Mouse (Mus musculus): ENCODE results near the gene Clpb. TPM values are rescaled to one million over a fixed set of nuclear protein-coding genes. Genes with fewer than 3 reads are reported as not detected.

Clpb gene
- polyA plus RNA-seq, 1 experiment from 2014 or later: 56.2 TPM

- Histone ChIP-seq H3K4me1 (peaks cover 63% of the 10 kb centered on the region), H3K36me3 (replicated peaks) (no peaks in the 10 kb centered on the region), H3K27me3 (replicated peaks; ENCODE audit: low read depth, poor library complexity, severe bottlenecking) (no peaks in the 10 kb centered on the region), H3K4me3 (no peak overlapping the region), H3K9me3 (no peaks in the 10 kb centered on the region), H3K27ac (replicated peaks) (no peak overlapping the region)
- WGBS: 77% methylated on average over 3 of the region's 3 CpGs
- no peak for DNase-seq (ENCODE audit: low spot score)
Observed at GRCm38 (mm10) chr7:101680961-101681360, 17.5 kb downstream of the Clpb start.

- DNase-seq (ENCODE audit: low spot score): no peak
- Histone ChIP-seq H3K4me1 (peaks cover 57% of the 10 kb centered on the region), H3K27me3 (replicated peaks; ENCODE audit: low read depth, poor library complexity, severe bottlenecking) (no peaks in the 10 kb centered on the region), H3K27ac (replicated peaks) (peak overlapping the region; percentile 30; the same call in 1 of the 2 replicates), H3K4me3 (no peak overlapping the region), H3K36me3 (replicated peaks) (no peaks in the 10 kb centered on the region), H3K9me3 (no peaks in the 10 kb centered on the region)
- 25% methylated on average over 6 of the region's 6 CpGs for WGBS
Observed at GRCm38 (mm10) chr7:101681565-101682071, 18.2 kb downstream of the Clpb start.

- DNase-seq (ENCODE audit: low spot score): no peak
- Histone ChIP-seq H3K27me3 (replicated peaks; ENCODE audit: low read depth, poor library complexity, severe bottlenecking) (no peaks in the 10 kb centered on the region), H3K4me3 (no peak overlapping the region), H3K36me3 (replicated peaks) (peaks cover 7% of the 10 kb centered on the region), H3K9me3 (no peaks in the 10 kb centered on the region), H3K27ac (replicated peaks) (no peak overlapping the region), H3K4me1 (peaks cover 44% of the 10 kb centered on the region)
- 38% methylated on average over 5 of the region's 5 CpGs for WGBS
Observed at GRCm38 (mm10) chr7:101682886-101683285, 19.5 kb downstream of the Clpb start.

GRCm38 (mm10) chr7:101683976-101684630, 20.7 kb downstream of the Clpb start:
- DNase-seq (ENCODE audit: low spot score): no peak
- Histone ChIP-seq H3K4me3 (no peak overlapping the region), H3K9me3 (no peaks in the 10 kb centered on the region), H3K36me3 (replicated peaks) (peaks cover 17% of the 10 kb centered on the region), H3K4me1 (peaks cover 44% of the 10 kb centered on the region), H3K27ac (replicated peaks) (no peak overlapping the region), H3K27me3 (replicated peaks; ENCODE audit: low read depth, poor library complexity, severe bottlenecking) (no peaks in the 10 kb centered on the region)
- 23% methylated on average over 9 of the region's 9 CpGs for WGBS

GRCm38 (mm10) chr7:101684671-101685070, 21.2 kb downstream of the Clpb start:
- H3K27me3 ChIP-seq (replicated peaks; ENCODE audit: low read depth, poor library complexity, severe bottlenecking): no peaks in the 10 kb centered on the region
- H3K4me1 ChIP-seq: peaks cover 40% of the 10 kb centered on the region
- H3K4me3 ChIP-seq: no peak overlapping the region
- H3K27ac ChIP-seq (replicated peaks): no peak overlapping the region
- H3K9me3 ChIP-seq: no peaks in the 10 kb centered on the region
- H3K36me3 ChIP-seq (replicated peaks): peaks cover 17% of the 10 kb centered on the region
- 37% methylated on average over 3 of the region's 3 CpGs for WGBS
- DNase-seq (ENCODE audit: low spot score): no peak

- H3K27ac ChIP-seq (replicated peaks): no peak overlapping the region
- DNase-seq (ENCODE audit: low spot score): no peak
- H3K27me3 ChIP-seq (replicated peaks; ENCODE audit: low read depth, poor library complexity, severe bottlenecking): no peaks in the 10 kb centered on the region
- 86% methylated on average over 2 of the region's 2 CpGs for WGBS
- peaks cover 20% of the 10 kb centered on the region for H3K36me3 ChIP-seq (replicated peaks)
- H3K9me3 ChIP-seq: no peaks in the 10 kb centered on the region
- peaks cover 26% of the 10 kb centered on the region for H3K4me1 ChIP-seq
- no peak overlapping the region for H3K4me3 ChIP-seq
Observed at GRCm38 (mm10) chr7:101687144-101687543, 23.7 kb downstream of the Clpb start.

GRCm38 (mm10) chr7:101690471-101690870, 27.0 kb downstream of the Clpb start:
- H3K27ac ChIP-seq (replicated peaks): no peak overlapping the region
- H3K4me3 ChIP-seq: no peak overlapping the region
- DNase-seq (ENCODE audit: low spot score): no peak
- WGBS: 69% methylated on average over 2 of the region's 2 CpGs
- H3K9me3 ChIP-seq: no peaks in the 10 kb centered on the region
- no peaks in the 10 kb centered on the region for H3K27me3 ChIP-seq (replicated peaks; ENCODE audit: low read depth, poor library complexity, severe bottlenecking)
- peaks cover 20% of the 10 kb centered on the region for H3K36me3 ChIP-seq (replicated peaks)
- H3K4me1 ChIP-seq: no peaks in the 10 kb centered on the region

- no peaks in the 10 kb centered on the region for H3K4me1 ChIP-seq
- H3K36me3 ChIP-seq (replicated peaks): peaks cover 20% of the 10 kb centered on the region
- no peak for DNase-seq (ENCODE audit: low spot score)
- WGBS: 88% methylated on average over 8 of the region's 8 CpGs
- no peak overlapping the region for H3K27ac ChIP-seq (replicated peaks)
- H3K9me3 ChIP-seq: no peaks in the 10 kb centered on the region
- H3K27me3 ChIP-seq (replicated peaks; ENCODE audit: low read depth, poor library complexity, severe bottlenecking): no peaks in the 10 kb centered on the region
- H3K4me3 ChIP-seq: no peak overlapping the region
Observed at GRCm38 (mm10) chr7:101691863-101692262, 28.4 kb downstream of the Clpb start.

- no peak for DNase-seq (ENCODE audit: low spot score)
- Histone ChIP-seq H3K9me3 (no peaks in the 10 kb centered on the region), H3K4me3 (no peak overlapping the region), H3K27me3 (replicated peaks; ENCODE audit: low read depth, poor library complexity, severe bottlenecking) (no peaks in the 10 kb centered on the region), H3K27ac (replicated peaks) (no peak overlapping the region), H3K36me3 (replicated peaks) (peaks cover 17% of the 10 kb centered on the region), H3K4me1 (no peaks in the 10 kb centered on the region)
- WGBS: 82% methylated on average over 14 of the region's 14 CpGs
Observed at GRCm38 (mm10) chr7:101692446-101692845, 29.0 kb downstream of the Clpb start.

GRCm38 (mm10) chr7:101695483-101695882, 32.0 kb downstream of the Clpb start:
- Histone ChIP-seq H3K4me3 (no peak overlapping the region), H3K27me3 (replicated peaks; ENCODE audit: low read depth, poor library complexity, severe bottlenecking) (no peaks in the 10 kb centered on the region)

GRCm38 (mm10) chr7:101696931-101697723, 33.7 kb downstream of the Clpb start:
- 90% methylated on average over 10 of the region's 10 CpGs for WGBS
- no peak overlapping the region for H3K27ac ChIP-seq (replicated peaks)
- H3K4me3 ChIP-seq: no peak overlapping the region
- H3K36me3 ChIP-seq (replicated peaks): no peaks in the 10 kb centered on the region
- H3K27me3 ChIP-seq (replicated peaks; ENCODE audit: low read depth, poor library complexity, severe bottlenecking): no peaks in the 10 kb centered on the region
- no peaks in the 10 kb centered on the region for H3K9me3 ChIP-seq
- peaks cover 4% of the 10 kb centered on the region; the same call in 1 of the 2 replicates for H3K4me1 ChIP-seq
- DNase-seq (ENCODE audit: low spot score): no peak

More at GRCm38 (mm10) chr7:101695483-101695882, 32.0 kb downstream of the Clpb start:
- Histone ChIP-seq H3K4me1 (peaks cover 4% of the 10 kb centered on the region; the same call in 1 of the 2 replicates), H3K27ac (replicated peaks) (no peak overlapping the region), H3K36me3 (replicated peaks) (0 out of 2 replicates have a peak, but pooled peaks cover 4% of the 10 kb centered on the region), H3K9me3 (no peaks in the 10 kb centered on the region)
- no peak for DNase-seq (ENCODE audit: low spot score)
- WGBS: 77% methylated on average over 5 of the region's 5 CpGs

- Histone ChIP-seq H3K36me3 (replicated peaks) (no peaks in the 10 kb centered on the region), H3K9me3 (no peaks in the 10 kb centered on the region), H3K4me1 (peaks cover 10% of the 10 kb centered on the region; the same call in 1 of the 2 replicates), H3K27me3 (replicated peaks; ENCODE audit: low read depth, poor library complexity, severe bottlenecking) (no peaks in the 10 kb centered on the region), H3K27ac (replicated peaks) (no peak overlapping the region), H3K4me3 (no peak overlapping the region)
- WGBS: 62% methylated on average over 3 of the region's 3 CpGs
- DNase-seq (ENCODE audit: low spot score): no peak
Observed at GRCm38 (mm10) chr7:101700296-101700695, 36.9 kb downstream of the Clpb start.
